Mouse (Mus musculus) liver, embryonic 16.5 days (tissue): ENCODE measurements around the gene Brd3. TPM values are rescaled to one million over a fixed set of nuclear protein-coding genes. Genes with fewer than 3 reads are reported as not detected.
"Not testable (repeated sequence)": the region's sequence is repeated elsewhere in the genome, so short reads cannot be mapped to it uniquely, and the experiment has no call there.

Source experiments
- ATAC-seq: fragments of 200-750 bp; cut with Nextera tagmentation; 2 replicates; pipeline ENCODE4 v1.8.0; 2017; ENCODE audit warnings: low read depth, mild to moderate bottlenecking, moderate number of reproducible peaks, moderate library complexity
- H3K27ac ChIP-seq: fragments of 300-500 bp; sonication (generic); 2 replicates; pipeline ENCODE4 v1.5.1; 2014; ENCODE audit warnings: mild to moderate bottlenecking, low read length
- H3K27me3 ChIP-seq: fragments of 300-500 bp; sonication (generic); 2 replicates; pipeline ENCODE4 v1.6.1; 2014; ENCODE audit warnings: low read depth, low read length, mixed read lengths; ENCODE audit not compliant: control insufficient read depth, insufficient read depth
- H3K36me3 ChIP-seq: fragments of 300-500 bp; sonication (generic); 2 replicates; pipeline ENCODE4 v1.6.1; 2014; ENCODE audit warnings: mild to moderate bottlenecking; ENCODE audit not compliant: control insufficient read depth, insufficient read depth
- H3K4me1 ChIP-seq: fragments of 300-500 bp; sonication (generic); 2 replicates; pipeline ENCODE4 v1.6.1; 2014; ENCODE audit warnings: low read depth, low read length, mixed read lengths; ENCODE audit not compliant: control insufficient read depth
- H3K4me2 ChIP-seq: fragments of 300-500 bp; sonication (generic); 2 replicates; pipeline ENCODE4 v1.6.1; 2014; ENCODE audit warnings: low read depth, low read length, mixed read lengths
- H3K4me3 ChIP-seq: fragments of 300-500 bp; sonication (generic); 2 replicates; pipeline ENCODE4 v1.5.1; 2014; ENCODE audit warnings: low read depth, mild to moderate bottlenecking, low read length
- H3K9ac ChIP-seq: fragments of 300-500 bp; sonication (generic); 2 replicates; pipeline ENCODE4 v1.6.1; 2014; ENCODE audit warnings: low read depth, low read length
- H3K9me3 ChIP-seq: fragments of 300-500 bp; sonication (generic); replicated peaks from 2 replicates; pipeline ENCODE4 v1.6.1; 2016; ENCODE audit warnings: low read length; ENCODE audit not compliant: control insufficient read depth
- WGBS: fragments of 180-500 bp; shearing (Covaris S2); extraction: QIAGEN DNeasy Blood & Tissue Kit; methylation state at CpG from one replicate; pipeline ENCODE4 v1.1.7; 2014; ENCODE audit not compliant: insufficient replicate concordance; 5-methylcytosine and 5-hydroxymethylcytosine counted together
- polyA plus RNA-seq: library from polyadenylated mRNA; unstranded; fragments of >200 nt; fragmentation: Nextera tagmentation; extraction: Ambion mirVana; gene quantifications from 2 replicates; pipeline ENCODE4 v1.2.1, GENCODE M21; 2015

Brd3 gene
- polyA plus RNA-seq, result 21.5 and 24.3 TPM in 2 replicates

- no peak for ATAC-seq
- peaks cover 26% of the 10 kb centered on the region for H3K4me1 ChIP-seq
- H3K4me3 ChIP-seq, result no peak within 1 kb of the TSS
- 64% methylated on average over 4 of the region's 4 CpGs for WGBS
- no peak within 1 kb of the TSS for H3K4me2 ChIP-seq
- H3K36me3 ChIP-seq, result no peaks in the 10 kb centered on the region
- no peaks in the 10 kb centered on the region for H3K9me3 ChIP-seq
- no peaks in the 10 kb centered on the region for H3K27me3 ChIP-seq
- H3K27ac ChIP-seq, result no peak within 1 kb of the TSS
- no peak within 1 kb of the TSS for H3K9ac ChIP-seq
These were observed at the start of gene Brd3 for GRCm38 (mm10) chr2:27507562-27507961. TSS of gene Brd3 (minus strand) at chr2:27507662.

- Histone ChIP-seq H3K36me3 (no peaks in the 10 kb centered on the region), H3K4me3 (no peak overlapping the region), H3K27ac (no peak overlapping the region), H3K27me3 (no peaks in the 10 kb centered on the region), H3K4me1 (no peaks in the 10 kb centered on the region; the same call in 1 of the 2 replicates), H3K4me2 (no peak overlapping the region), H3K9me3 (no peaks in the 10 kb centered on the region), H3K9ac (no peak overlapping the region)
- no peak for ATAC-seq
- WGBS, result 60% methylated on average over 6 of the region's 6 CpGs
These were observed 49.5 kb upstream of the Brd3 start for GRCm38 (mm10) chr2:27556921-27557320.

GRCm38 (mm10) chr2:27554308-27554707, 46.8 kb upstream of the Brd3 start:
- 52% methylated on average over 9 of the region's 9 CpGs for WGBS
- Histone ChIP-seq H3K27ac (no peak overlapping the region), H3K27me3 (no peaks in the 10 kb centered on the region), H3K4me3 (no peak overlapping the region), H3K9me3 (no peaks in the 10 kb centered on the region), H3K4me2 (no peak overlapping the region), H3K36me3 (no peaks in the 10 kb centered on the region), H3K9ac (no peak overlapping the region), H3K4me1 (no peaks in the 10 kb centered on the region)
- ATAC-seq, result peak; percentile 50

- no peak overlapping the region for H3K4me3 ChIP-seq
- no peak overlapping the region for H3K9ac ChIP-seq
- ATAC-seq, result no peak
- H3K36me3 ChIP-seq, result no peaks in the 10 kb centered on the region
- H3K27ac ChIP-seq, result no peak overlapping the region
- WGBS, result 19% methylated on average over 7 of the region's 7 CpGs
- H3K9me3 ChIP-seq, result no peaks in the 10 kb centered on the region
- H3K27me3 ChIP-seq, result no peaks in the 10 kb centered on the region
- H3K4me2 ChIP-seq, result no peak overlapping the region
- no peaks in the 10 kb centered on the region for H3K4me1 ChIP-seq
These were observed 45.3 kb upstream of the Brd3 start for GRCm38 (mm10) chr2:27552620-27553287.

GRCm38 (mm10) chr2:27548664-27549369, 41.4 kb upstream of the Brd3 start:
- Histone ChIP-seq H3K27ac (no peak overlapping the region), H3K4me1 (no peaks in the 10 kb centered on the region), H3K4me3 (no peak overlapping the region), H3K27me3 (no peaks in the 10 kb centered on the region), H3K36me3 (no peaks in the 10 kb centered on the region), H3K4me2 (no peak overlapping the region), H3K9me3 (no peaks in the 10 kb centered on the region), H3K9ac (no peak overlapping the region)
- ATAC-seq, result no peak
- 55% methylated on average over 1 of the region's 1 CpGs for WGBS

GRCm38 (mm10) chr2:27547986-27548385, 40.5 kb upstream of the Brd3 start:
- ATAC-seq, result no peak
- no peaks in the 10 kb centered on the region for H3K36me3 ChIP-seq
- 81% methylated on average over 2 of the region's 2 CpGs for WGBS

GRCm38 (mm10) chr2:27547326-27547725, 39.9 kb upstream of the Brd3 start:
- H3K27me3 ChIP-seq, result no peaks in the 10 kb centered on the region
- no peak overlapping the region for H3K4me2 ChIP-seq
- H3K36me3 ChIP-seq, result no peaks in the 10 kb centered on the region
- H3K9me3 ChIP-seq, result no peaks in the 10 kb centered on the region
- H3K9ac ChIP-seq, result no peak overlapping the region
- WGBS, result 29% methylated on average over 1 of the region's 1 CpGs
- no peak overlapping the region for H3K4me3 ChIP-seq
- no peaks in the 10 kb centered on the region for H3K4me1 ChIP-seq
- ATAC-seq, result no peak
- H3K27ac ChIP-seq, result no peak overlapping the region

More at GRCm38 (mm10) chr2:27547986-27548385, 40.5 kb upstream of the Brd3 start:
- H3K9ac ChIP-seq, result no peak overlapping the region
- no peaks in the 10 kb centered on the region for H3K9me3 ChIP-seq
- no peaks in the 10 kb centered on the region for H3K4me1 ChIP-seq
- no peak overlapping the region for H3K27ac ChIP-seq
- H3K4me2 ChIP-seq, result no peak overlapping the region
- H3K4me3 ChIP-seq, result no peak overlapping the region
- no peaks in the 10 kb centered on the region for H3K27me3 ChIP-seq

- 74% methylated on average over 8 of the region's 8 CpGs for WGBS
- not testable (repeated sequence) for H3K36me3 ChIP-seq, H3K4me3 ChIP-seq, ATAC-seq, H3K9me3 ChIP-seq, H3K9ac ChIP-seq, H3K27ac ChIP-seq, H3K27me3 ChIP-seq, H3K4me2 ChIP-seq, H3K4me1 ChIP-seq
These were observed 38.6 kb upstream of the Brd3 start for GRCm38 (mm10) chr2:27546041-27546440.

- H3K27ac ChIP-seq, H3K4me3 ChIP-seq, H3K27me3 ChIP-seq, H3K36me3 ChIP-seq, ATAC-seq, H3K4me1 ChIP-seq, H3K9me3 ChIP-seq, H3K9ac ChIP-seq, H3K4me2 ChIP-seq: not testable (repeated sequence)
- WGBS, result 67% methylated on average over 3 of the region's 3 CpGs
These were observed 38.1 kb upstream of the Brd3 start for GRCm38 (mm10) chr2:27545517-27545916.
